Mouse (Mus musculus) lung, adult 2 months (tissue): ENCODE measurements around the gene Dpp3. TPM values are rescaled to one million over a fixed set of nuclear protein-coding genes. Genes with fewer than 3 reads are reported as not detected.

ENCODE experiments used
- DNase-seq: peaks from one replicate; pipeline ENCODE4 v3.0.0; 2022
- H3K4me1 ChIP-seq: fragments of 200-500 bp; 2 replicates; pipeline ENCODE4 v1.6.1; 2011; ENCODE audit warnings: low read length; ENCODE audit not compliant: control insufficient read depth, insufficient read depth
- H3K4me3 ChIP-seq: fragments of 200-500 bp; replicated peaks from 2 replicates; pipeline ENCODE3; 2011; ENCODE audit warnings: low read depth, mild to moderate bottlenecking, control low read depth, low read length; ENCODE audit errors: extremely low read depth
- CTCF ChIP-seq: fragments of 200-500 bp; IDR thresholded peaks from 2 replicates; pipeline ENCODE4 v1.5.1; 2011; ENCODE audit warnings: mild to moderate bottlenecking, low read length, control low read depth; ENCODE audit not compliant: insufficient read depth
- POLR2A ChIP-seq: fragments of 200-500 bp; IDR thresholded peaks from 2 replicates; pipeline ENCODE4 v1.6.1; 2011; ENCODE audit warnings: low read depth, mild to moderate bottlenecking, control low read depth, low read length, borderline replicate concordance; ENCODE audit errors: extremely low read depth
- WGBS: fragments of 180-500 bp; shearing (Covaris S2); methylation state at CpG from one replicate; pipeline ENCODE4 v1.1.7; 2018; 5-methylcytosine and 5-hydroxymethylcytosine counted together
- polyA plus RNA-seq: library from polyadenylated mRNA; depleted of rRNA; stranded (reverse); fragments of >200 nt; gene quantifications from 2 replicates; pipeline ENCODE4 v1.2.3, GENCODE M21; 2012

The Dpp3 gene
- polyA plus RNA-seq, 1 experiment = 89.2 TPM

DNA sequence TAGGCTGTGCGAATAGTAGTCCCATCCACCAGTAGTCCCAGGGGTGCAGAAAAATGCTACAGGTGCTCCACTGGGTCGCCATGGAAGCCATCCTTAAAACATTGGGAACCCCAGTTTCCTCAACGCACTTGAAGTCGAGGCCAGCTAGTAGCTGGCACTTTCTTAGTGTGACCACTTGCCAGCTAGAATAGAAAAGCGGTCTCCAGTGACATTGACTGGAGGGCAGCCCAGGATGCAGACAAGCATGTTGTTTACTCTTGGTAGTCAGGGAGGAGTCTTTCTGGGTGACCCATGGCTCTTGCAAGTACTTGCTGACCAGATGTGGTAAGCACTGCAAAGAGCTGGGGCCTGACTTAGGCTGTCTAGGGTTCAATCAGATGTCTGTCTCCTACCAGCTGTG is 694 bp upstream of the Dpp3 start:
- WGBS = 52% methylated on average over 5 of the region's 5 CpGs
- Histone ChIP-seq H3K4me3 (no peak overlapping the region), H3K4me1 (no peaks in the 10 kb centered on the region)
- no peak for TF ChIP-seq POLR2A
- no peak for TF ChIP-seq CTCF
- DNase-seq = no peak

DNA sequence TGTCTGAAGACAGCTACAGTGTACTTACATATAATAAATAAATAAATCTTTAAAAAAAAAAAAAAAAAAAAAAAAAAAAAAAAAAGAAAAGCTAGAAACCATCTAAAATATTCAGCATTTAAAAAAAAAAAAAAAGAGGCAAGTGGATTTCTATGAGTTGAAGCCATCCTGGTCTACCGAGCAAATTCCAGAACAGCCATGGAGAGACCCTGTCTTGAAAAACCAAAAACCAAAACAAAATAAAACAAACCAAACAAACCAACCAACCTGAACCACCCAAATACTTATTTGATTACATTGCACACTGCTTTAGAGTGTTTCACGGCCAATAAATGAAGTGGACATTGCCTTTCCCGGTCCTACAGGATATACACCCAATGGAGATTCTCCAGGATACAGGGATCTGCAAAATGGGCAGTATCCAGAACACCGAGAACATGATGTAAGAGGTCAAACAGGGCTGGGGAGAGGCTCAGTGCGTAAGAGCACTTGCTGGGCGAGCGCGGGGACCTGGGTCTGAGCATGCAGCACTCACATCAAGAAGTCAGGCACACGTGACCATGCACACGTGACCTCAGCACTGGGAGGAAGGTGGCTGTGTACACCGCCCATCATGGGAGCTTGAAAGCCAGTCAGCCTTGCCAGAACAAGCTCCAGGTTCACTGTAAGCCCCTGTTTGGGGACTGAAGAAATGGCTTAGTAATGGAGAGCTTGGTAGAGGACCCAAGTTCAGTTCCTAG is 2.8 kb downstream of the Dpp3 start:
- Histone ChIP-seq H3K4me1 (no peaks in the 10 kb centered on the region), H3K4me3 (no peak overlapping the region)
- DNase-seq = no peak
- 94% methylated on average over 11 of the region's 11 CpGs for WGBS
- TF ChIP-seq CTCF (no peak), POLR2A (no peak)

DNA sequence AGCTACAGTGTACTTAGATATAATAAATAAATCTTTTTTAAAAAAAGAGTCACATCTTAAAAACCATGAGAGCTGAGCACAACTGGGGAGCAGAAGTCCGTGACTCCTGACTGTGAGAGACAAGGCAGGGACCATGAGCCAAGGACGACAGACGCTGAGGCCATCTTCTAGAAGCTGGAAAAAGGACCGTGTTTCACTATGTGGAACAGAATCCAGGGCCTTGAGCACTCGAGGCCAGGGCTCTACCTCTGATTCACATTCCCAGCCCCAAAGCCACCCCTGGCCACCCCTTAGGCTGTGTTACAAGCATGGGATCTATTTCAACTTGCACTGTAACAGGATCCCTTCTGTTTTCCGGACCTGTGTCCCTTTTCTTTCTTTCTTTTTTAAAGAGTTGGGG is 8.4 kb downstream of the Dpp3 start:
- 85% methylated on average over 6 of the region's 6 CpGs for WGBS
- H3K4me1 ChIP-seq = no peaks in the 10 kb centered on the region
- TF ChIP-seq CTCF (no peak), POLR2A (no peak)
- no peak overlapping the region for H3K4me3 ChIP-seq
- DNase-seq = no peak

DNA sequence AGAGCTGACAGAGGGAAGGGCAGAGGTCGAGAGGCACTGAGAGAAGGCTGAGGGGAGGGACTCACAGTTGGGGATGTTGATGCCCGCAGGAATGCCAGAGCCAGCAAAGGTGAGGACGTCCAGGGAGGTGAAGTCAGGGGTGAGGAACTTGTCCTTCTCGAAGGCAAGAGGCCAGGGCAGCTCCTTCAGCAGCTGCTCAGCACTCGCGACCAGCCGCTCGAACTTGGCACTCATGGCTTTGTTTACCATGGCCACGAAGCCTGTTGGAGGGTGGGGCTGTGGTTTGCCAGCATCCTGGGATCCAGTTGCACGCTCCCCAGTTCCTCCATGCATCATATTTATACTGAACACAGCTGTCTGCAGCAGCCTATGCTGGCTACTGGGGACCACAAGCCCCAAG is 11.3 kb downstream of the Dpp3 start:
- no peak for DNase-seq
- Histone ChIP-seq H3K4me1 (no peaks in the 10 kb centered on the region), H3K4me3 (no peak overlapping the region)
- TF ChIP-seq POLR2A = no peak
- TF ChIP-seq CTCF = no peak
- 72% methylated on average over 10 of the region's 10 CpGs for WGBS

DNA sequence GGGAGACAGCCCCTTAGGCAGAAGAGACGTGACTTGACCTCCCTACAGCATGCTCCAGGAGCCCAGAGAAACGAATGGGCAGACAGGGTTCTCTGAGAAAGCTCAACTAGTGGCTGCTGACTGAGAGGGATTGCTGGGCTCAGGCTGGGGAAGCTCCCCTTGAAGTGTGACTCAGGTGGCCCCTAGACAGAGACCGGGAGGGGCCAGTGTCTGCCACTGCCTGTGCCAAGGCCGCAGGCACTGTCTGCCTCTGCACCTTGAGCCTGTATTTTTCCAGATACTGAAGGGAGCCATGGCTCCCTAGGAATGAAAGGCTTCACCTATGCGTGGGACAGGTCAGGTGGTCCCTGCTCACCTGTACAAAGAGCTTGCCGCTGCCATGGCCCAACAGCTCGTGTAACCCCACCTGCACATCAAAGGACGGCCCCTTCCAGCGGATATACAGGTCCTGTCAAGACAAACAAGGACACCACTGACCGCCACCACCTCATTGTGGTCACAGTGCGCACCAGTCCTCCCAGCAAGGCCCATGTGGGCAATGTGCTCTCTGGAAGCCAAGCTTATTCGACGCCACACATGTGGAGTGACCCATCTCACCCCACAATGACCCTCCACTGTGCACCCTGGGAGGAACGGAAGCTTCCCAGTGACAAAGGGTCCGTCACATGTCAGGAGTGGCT is 12.0 kb downstream of the Dpp3 start:
- Histone ChIP-seq H3K4me3 (no peak overlapping the region), H3K4me1 (no peaks in the 10 kb centered on the region)
- TF ChIP-seq POLR2A (no peak), CTCF (no peak)
- DNase-seq = no peak
- WGBS = 94% methylated on average over 15 of the region's 15 CpGs

DNA sequence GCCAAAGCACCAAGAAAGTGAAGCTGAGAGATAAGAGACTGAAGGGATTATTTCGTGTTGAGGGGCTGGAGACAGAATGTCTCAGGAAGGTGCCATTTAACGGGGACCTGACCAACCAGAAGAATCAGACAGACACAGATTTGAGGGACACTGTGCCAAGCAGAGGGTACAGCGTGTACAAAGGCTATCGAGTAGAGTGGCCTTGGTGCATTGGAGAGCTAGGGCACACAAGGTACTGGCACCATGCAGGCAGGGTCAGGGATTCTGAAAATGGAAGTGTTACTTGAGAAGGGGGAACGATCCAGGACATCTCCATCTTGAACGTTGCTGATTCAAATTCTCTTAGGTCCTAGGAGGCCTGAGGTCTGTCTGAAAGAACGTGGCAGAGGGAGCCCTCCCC is 18.7 kb downstream of the Dpp3 start:
- WGBS = 88% methylated on average over 7 of the region's 7 CpGs
- TF ChIP-seq CTCF (no peak), POLR2A (no peak)
- 0 out of 2 replicates have a peak, but pooled peaks cover 2% of the 10 kb centered on the region for H3K4me1 ChIP-seq
- no peak overlapping the region for H3K4me3 ChIP-seq
- DNase-seq = no peak

DNA sequence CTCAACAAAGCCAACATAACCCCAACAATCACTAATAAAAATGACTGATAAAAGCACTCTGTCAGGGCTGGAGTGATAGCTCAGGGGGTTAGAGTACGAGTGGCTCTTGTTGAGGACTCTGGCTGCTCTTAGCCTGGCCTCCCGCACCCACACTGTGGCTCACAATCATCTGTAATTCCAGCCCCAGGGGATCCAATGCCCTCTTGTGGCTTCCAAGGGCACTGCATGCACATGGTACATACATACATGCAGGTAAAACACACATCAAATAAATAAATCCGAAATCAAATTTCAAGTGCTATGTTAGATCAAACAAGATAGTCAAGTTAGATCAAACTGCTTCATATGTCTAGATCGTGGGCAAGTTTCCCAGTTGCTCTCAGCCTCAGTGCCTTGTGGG is 20.0 kb downstream of the Dpp3 start:
- H3K4me3 ChIP-seq = no peak overlapping the region
- TF ChIP-seq POLR2A (no peak), CTCF (peak; percentile 56)
- no peak for DNase-seq
- 0 out of 2 replicates have a peak, but pooled peaks cover 2% of the 10 kb centered on the region for H3K4me1 ChIP-seq
- WGBS = 85% methylated on average over 4 of the region's 4 CpGs

DNA sequence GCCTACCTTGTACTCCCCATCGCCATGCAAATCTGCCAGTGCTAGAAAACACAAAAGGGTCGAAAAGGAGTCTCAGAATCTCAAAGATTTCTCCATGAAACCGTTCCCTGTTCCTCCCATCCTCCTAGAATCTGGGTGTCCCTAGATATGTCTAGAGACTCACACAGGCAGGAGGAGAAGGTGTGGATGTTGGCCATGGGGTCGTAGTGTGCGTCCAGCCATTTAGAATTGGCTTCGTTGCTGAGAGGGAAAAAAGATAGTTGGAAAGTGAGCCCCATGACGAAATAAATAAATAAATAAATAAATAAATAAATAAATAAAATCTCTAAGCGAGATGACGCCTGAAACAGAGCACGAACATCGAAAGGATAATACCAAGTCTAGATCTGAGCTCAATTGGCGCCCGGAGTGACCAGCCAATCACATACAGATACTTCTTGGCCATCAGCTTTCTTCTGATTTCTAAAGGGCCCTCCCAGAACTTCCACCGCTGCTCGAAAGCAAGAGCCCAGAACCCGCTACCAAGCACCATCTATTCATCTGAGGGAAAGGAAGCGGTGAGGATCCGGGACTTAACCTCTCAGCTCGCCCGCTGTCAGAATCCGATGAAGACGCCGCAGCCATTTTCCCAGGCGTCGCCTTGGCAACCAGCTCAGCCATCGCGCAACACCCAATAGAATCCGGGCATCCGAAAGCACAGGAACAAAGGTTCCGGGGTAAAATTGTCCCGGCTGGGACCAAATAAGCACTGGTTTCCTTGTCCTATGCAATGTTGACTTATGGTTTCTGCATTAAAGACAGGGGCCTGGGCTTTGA is 21.9 kb downstream of the Dpp3 start, which contains the start of gene Bbs1:
Bbs1 (minus strand) TSS at position 650 of the 816 bp plus-strand sequence.
- 8% methylated on average over 31 of the region's 31 CpGs for WGBS

DNA sequence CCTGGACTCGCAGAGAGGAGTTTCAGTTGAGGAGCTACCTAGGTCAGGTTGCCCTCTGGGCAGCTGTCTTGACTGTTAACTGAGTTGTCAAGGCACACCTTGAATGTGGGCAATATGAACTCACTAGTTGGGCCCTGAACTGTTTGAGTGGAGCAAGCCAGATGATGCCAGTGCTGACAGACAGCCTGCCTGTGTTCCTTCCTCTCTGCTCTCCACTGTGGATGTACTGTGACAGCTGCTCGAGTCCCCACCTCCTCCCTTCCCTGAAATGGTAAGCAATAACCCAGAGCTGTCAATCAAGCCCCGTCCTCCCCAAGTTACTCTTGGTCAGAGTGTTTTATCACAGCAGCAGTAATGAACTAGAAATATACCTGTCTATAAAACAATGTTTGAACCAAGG is 28.2 kb downstream of the Dpp3 start:
- no peaks in the 10 kb centered on the region for H3K4me1 ChIP-seq
- no peak for DNase-seq
- H3K4me3 ChIP-seq = no peak overlapping the region
- 66% methylated on average over 3 of the region's 3 CpGs for WGBS
- TF ChIP-seq POLR2A (no peak), CTCF (no peak)

More for the DNA sequence above, 21.9 kb downstream of the Dpp3 start, which contains the start of gene Bbs1:
- Histone ChIP-seq H3K4me3 (peak within 1 kb of the TSS; percentile 74), H3K4me1 (0 out of 2 replicates have a peak, but pooled peaks cover 2% of the 10 kb centered on the region)
- TF ChIP-seq POLR2A = peak; percentile 33; the same call in 1 of the 2 replicates
- TF ChIP-seq CTCF = no peak
- DNase-seq = peak; percentile 78
